ENCODE assay signal across 31 mouse cellular contexts in genomic region chr17:43145749-43146148, GRCm38 (mm10).
"Had no signal": no experiment of that assay in that cellular context is flagged by ENCODE, and none has a peak within 500 bp of the region (broad histone marks: within the 10 kb centered on the region; RNA-seq: fewer than 3 reads in every experiment).

No protein-coding gene starts in this region.

- H3K9ac ChIP-seq: limb, embryonic 12.5 days; limb, embryonic 13.5 days; limb, embryonic 15.5 days; liver, embryonic 13.5 days; liver, embryonic 14.5 days; liver, embryonic 15.5 days; liver, postnatal 0 days; lung, embryonic 14.5 days; lung, embryonic 15.5 days; midbrain, embryonic 12.5 days; midbrain, embryonic 13.5 days; midbrain, embryonic 15.5 days; neural tube, embryonic 12.5 days had no signal

- ATAC-seq: liver, postnatal 0 days; lung, postnatal 0 days; midbrain, embryonic 13.5 days; midbrain, embryonic 15.5 days; midbrain, embryonic 16.5 days had no signal

- DNase-seq: left cerebral cortex, postnatal 4 days; liver; liver, embryonic 13.5 days; liver, postnatal 0 days; lung, adult 18-20 months; lung, adult 2 months; lung, embryonic 14.5 days; lung, postnatal 10 days; lung, postnatal 14 days; lung, postnatal 36 days; lung, postnatal 4 days; midbrain, embryonic 14.5 days had no signal

- H3K9me3 ChIP-seq: limb, embryonic 10.5 days; limb, embryonic 12.5 days; limb, embryonic 13.5 days; limb, embryonic 15.5 days; liver, embryonic 13.5 days; liver, embryonic 15.5 days; lung, embryonic 15.5 days; midbrain, embryonic 10.5 days; midbrain, embryonic 12.5 days; midbrain, embryonic 13.5 days; midbrain, embryonic 15.5 days; neural tube, embryonic 12.5 days had no signal

- H3K4me2 ChIP-seq: limb, embryonic 12.5 days; limb, embryonic 13.5 days; limb, embryonic 15.5 days; liver, embryonic 11.5 days; liver, embryonic 13.5 days; liver, embryonic 15.5 days; lung, embryonic 14.5 days; lung, embryonic 15.5 days; midbrain, embryonic 11.5 days; midbrain, embryonic 12.5 days; midbrain, embryonic 13.5 days; midbrain, embryonic 15.5 days; neural tube, embryonic 12.5 days had no signal

- H3K4me1 ChIP-seq: liver, embryonic 15.5 days; megakaryocyte, embryonic 14.5 days had no signal

- H3K27me3 ChIP-seq: limb, embryonic 12.5 days; limb, embryonic 13.5 days; limb, embryonic 15.5 days; liver, embryonic 13.5 days; liver, embryonic 15.5 days; lung, embryonic 15.5 days; megakaryocyte, embryonic 14.5 days; midbrain, embryonic 12.5 days; midbrain, embryonic 13.5 days; midbrain, embryonic 15.5 days; neural tube, embryonic 12.5 days had no signal

- H3K4me3 ChIP-seq: limb, embryonic 10.5 days; limb, embryonic 12.5 days; limb, embryonic 13.5 days; limb, embryonic 15.5 days; liver, embryonic 13.5 days; liver, embryonic 15.5 days; lung, embryonic 15.5 days; megakaryocyte, embryonic 14.5 days; midbrain, embryonic 10.5 days; midbrain, embryonic 12.5 days; midbrain, embryonic 13.5 days; midbrain, embryonic 15.5 days; myocyte; neural tube, embryonic 12.5 days had no signal

- H3K27ac ChIP-seq: limb, embryonic 10.5 days; limb, embryonic 12.5 days; limb, embryonic 13.5 days; limb, embryonic 15.5 days; liver, embryonic 13.5 days; liver, embryonic 14.5 days; liver, embryonic 15.5 days; lung, embryonic 15.5 days; macrophage; midbrain, embryonic 10.5 days; midbrain, embryonic 12.5 days; midbrain, embryonic 13.5 days; midbrain, embryonic 15.5 days; neural tube, embryonic 12.5 days had no signal

- H3K36me3 ChIP-seq: limb, embryonic 10.5 days; limb, embryonic 12.5 days; limb, embryonic 13.5 days; limb, embryonic 15.5 days; liver, embryonic 13.5 days; liver, embryonic 15.5 days; lung, embryonic 15.5 days; midbrain, embryonic 10.5 days; midbrain, embryonic 12.5 days; midbrain, embryonic 13.5 days; midbrain, embryonic 15.5 days; neural tube, embryonic 12.5 days had no signal
